ENCODE assay signal across 20 mouse cellular contexts in the genomic region with DNA sequence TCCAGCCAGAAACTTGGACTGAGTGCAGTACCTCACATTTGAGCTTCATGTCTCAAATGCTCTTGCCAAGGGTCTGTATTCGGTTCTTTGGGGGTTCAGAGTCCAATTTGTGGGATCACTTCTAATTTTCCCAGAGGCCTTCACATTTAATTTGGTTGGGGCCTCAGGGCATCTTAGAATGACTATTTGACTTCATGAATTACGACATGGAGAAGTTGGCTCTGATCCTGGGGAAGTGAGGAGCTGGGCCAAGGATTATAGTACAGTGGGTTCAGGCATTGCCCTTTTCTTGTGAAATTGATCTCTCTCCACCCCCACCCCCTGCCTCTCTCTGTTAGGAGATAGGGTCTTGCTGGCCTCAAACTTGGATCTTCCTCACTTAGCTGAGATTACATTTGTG. TPM values are rescaled to one million over a fixed set of nuclear protein-coding genes. Genes with fewer than 3 reads are reported as not detected.
DNase-seq lines count a peak whose midpoint lies in the region; ATAC-seq and TF ChIP-seq lines count a peak whose summit lies in the region.
"Had no signal": no experiment of that assay in that cellular context is flagged by ENCODE, and none has a peak within 500 bp of the region (broad histone marks: within the 10 kb centered on the region; RNA-seq: fewer than 3 reads in every experiment).

No protein-coding gene starts in this region.

- 38% methylated on average over 2 of the region's 2 CpGs for WGBS in kidney, adult 2 months
- 76% methylated on average over 2 of the region's 2 CpGs for WGBS in kidney, embryonic 15.5 days
- 66% methylated on average over 2 of the region's 2 CpGs for WGBS in lung, postnatal 0 days
- WGBS in midbrain, embryonic 15.5 days = 68% methylated on average over 2 of the region's 2 CpGs

- DNase-seq in adrenal gland, postnatal 14 days = peak; percentile 58
- DNase-seq in adrenal gland, postnatal 25 days = no peak
- peak; percentile 59 for DNase-seq in kidney, adult 2 months
- DNase-seq in lung, postnatal 0 days (ENCODE audit: low spot score) = peak; percentile 36
- DNase-seq in lung, postnatal 4 days = no peak
- peak; percentile 42 for DNase-seq in lung, postnatal 36 days
- DNase-seq: liver, embryonic 13.5 days; right cerebral cortex, adult 18-20 months had no signal

- no peak for TF ChIP-seq CTCF in kidney, adult 2 months (conservative IDR thresholded peaks at IDR 0.05; ENCODE audit: insufficient read depth, insufficient read length, low read depth, low read length)
- TF ChIP-seq CTCF in lung, postnatal 0 days (IDR thresholded peaks at IDR 0.05) = no peak

- H3K9me3 ChIP-seq in kidney, embryonic 15.5 days (replicated peaks) = no peaks in the 10 kb centered on the region
- H3K9me3 ChIP-seq in lung, postnatal 0 days (ENCODE audit: low read length) = no peaks in the 10 kb centered on the region
- no peaks in the 10 kb centered on the region for H3K9me3 ChIP-seq in midbrain, embryonic 15.5 days
- H3K9me3 ChIP-seq: forebrain, embryonic 15.5 days; heart, embryonic 15.5 days; liver, embryonic 13.5 days had no signal

- TF ChIP-seq POLR2A in kidney, adult 2 months (IDR thresholded peaks at IDR 0.05; ENCODE audit: low read depth, low read length) = no peak

- no peak overlapping the region for H3K9ac ChIP-seq in kidney, embryonic 15.5 days
- H3K9ac ChIP-seq in lung, postnatal 0 days (replicated peaks; ENCODE audit: low read depth) = no peak overlapping the region
- H3K9ac ChIP-seq in midbrain, embryonic 15.5 days = no peak overlapping the region
- H3K9ac ChIP-seq: forebrain, embryonic 15.5 days; heart, embryonic 15.5 days; liver, embryonic 13.5 days had no signal

- H3K4me1 ChIP-seq in kidney, adult 2 months (ENCODE audit: control insufficient read depth, insufficient read depth, low read length) = peaks cover 8% of the 10 kb centered on the region; the same call in 1 of the 2 replicates
- peaks cover 19% of the 10 kb centered on the region for H3K4me1 ChIP-seq in kidney, embryonic 15.5 days
- H3K4me1 ChIP-seq in lung, postnatal 0 days (ENCODE audit: insufficient read depth, low read depth, low read length) = peaks cover 12% of the 10 kb centered on the region
- H3K4me1 ChIP-seq in midbrain, embryonic 15.5 days = peaks cover 28% of the 10 kb centered on the region

- no peaks in the 10 kb centered on the region for H3K36me3 ChIP-seq in kidney, adult 2 months (ENCODE audit: control insufficient read depth, insufficient read depth, low read length)
- 0 out of 2 replicates have a peak, but pooled peaks cover under 1% of the 10 kb centered on the region for H3K36me3 ChIP-seq in kidney, embryonic 15.5 days
- H3K36me3 ChIP-seq in lung, postnatal 0 days (ENCODE audit: insufficient read depth, low read length) = no peaks in the 10 kb centered on the region
- H3K36me3 ChIP-seq in midbrain, embryonic 15.5 days (replicated peaks) = no peaks in the 10 kb centered on the region
- H3K36me3 ChIP-seq: forebrain, embryonic 15.5 days; heart, embryonic 15.5 days; liver, embryonic 13.5 days had no signal

- H3K4me2 ChIP-seq in kidney, embryonic 15.5 days = no peak overlapping the region
- no peak overlapping the region for H3K4me2 ChIP-seq in lung, postnatal 0 days (replicated peaks; ENCODE audit: low read depth, low read length)
- H3K4me2 ChIP-seq in midbrain, embryonic 15.5 days = no peak overlapping the region
- H3K4me2 ChIP-seq: forebrain, embryonic 15.5 days; heart, embryonic 15.5 days; midbrain, embryonic 11.5 days had no signal

- no peak for TF ChIP-seq EP300 in lung, postnatal 0 days (IDR thresholded peaks at IDR 0.05)

- H3K4me3 ChIP-seq in kidney, adult 2 months (ENCODE audit: insufficient read depth, low read depth, low read length) = no peak overlapping the region
- H3K4me3 ChIP-seq in kidney, embryonic 15.5 days (replicated peaks) = no peak overlapping the region
- no peak overlapping the region for H3K4me3 ChIP-seq in lung, postnatal 0 days (ENCODE audit: low read depth, low read length)
- H3K4me3 ChIP-seq in midbrain, embryonic 15.5 days = no peak overlapping the region
- H3K4me3 ChIP-seq: forebrain, embryonic 15.5 days; heart, embryonic 15.5 days; liver, embryonic 13.5 days had no signal

- ATAC-seq in kidney, embryonic 15.5 days (replicated peaks; ENCODE audit: low FRiP score) = no peak
- ATAC-seq in lung, postnatal 0 days = no peak
- no peak for ATAC-seq in midbrain, embryonic 15.5 days (replicated peaks)
- ATAC-seq: forebrain, embryonic 15.5 days; hindbrain, embryonic 16.5 days; intestine, postnatal 0 days had no signal

- no peaks in the 10 kb centered on the region for H3K27me3 ChIP-seq in kidney, adult 2 months (replicated peaks; ENCODE audit: control insufficient read depth, insufficient read depth, low read length)
- no peaks in the 10 kb centered on the region for H3K27me3 ChIP-seq in kidney, embryonic 15.5 days
- H3K27me3 ChIP-seq in lung, postnatal 0 days (replicated peaks; ENCODE audit: insufficient read depth, low read length) = no peaks in the 10 kb centered on the region
- H3K27me3 ChIP-seq in midbrain, embryonic 15.5 days (replicated peaks) = no peaks in the 10 kb centered on the region
- H3K27me3 ChIP-seq: forebrain, embryonic 15.5 days; heart, embryonic 15.5 days; liver, embryonic 13.5 days had no signal

- no peak overlapping the region for H3K27ac ChIP-seq in kidney, adult 2 months (ENCODE audit: insufficient read depth, low read depth, low read length)
- no peak overlapping the region for H3K27ac ChIP-seq in kidney, embryonic 15.5 days
- H3K27ac ChIP-seq in lung, postnatal 0 days (ENCODE audit: low read length) = 0 out of 2 replicates have a peak overlapping the region, but pooled peaks have one; percentile 26
- no peak overlapping the region for H3K27ac ChIP-seq in midbrain, embryonic 15.5 days
- H3K27ac ChIP-seq: forebrain, embryonic 15.5 days; heart, embryonic 15.5 days; liver, embryonic 13.5 days; macrophage had no signal

RNA-seq across cellular contexts. Expression of gene Shpk, which starts 1.8 kb away (rescaled TPM):
- 10.3 and 11.8 TPM in 2 replicates for total RNA-seq in adrenal gland, postnatal 14 days (2021)
- 9.9 and 13.8 TPM in 2 replicates for total RNA-seq in adrenal gland, postnatal 25 days (2021)
- 17.7 and 18.5 TPM in 2 replicates for polyA plus RNA-seq in kidney, adult 2 months (2012; rRNA removed)
- 1.5 and 1.7 TPM in 2 replicates for polyA plus RNA-seq in kidney, embryonic 15.5 days (2015; fragmentation: Nextera tagmentation; extraction: Ambion mirVana)
- 2.8 and 3.5 TPM in 2 replicates for polyA plus RNA-seq in lung, postnatal 0 days (2015; fragmentation: Nextera tagmentation; extraction: Ambion mirVana)
- 1.8 and 2.2 TPM in 2 replicates for polyA plus RNA-seq in midbrain, embryonic 15.5 days (2015; fragmentation: Nextera tagmentation; extraction: Ambion mirVana)

RNA-seq across cellular contexts. Expression of gene Ctns, which starts 2.2 kb away (rescaled TPM):
- 12.9 and 16.6 TPM in 2 replicates for total RNA-seq in adrenal gland, postnatal 14 days (2021)
- total RNA-seq in adrenal gland, postnatal 25 days (2021) = 17.4 and 20.6 TPM in 2 replicates
- 37.1 and 37.5 TPM in 2 replicates for polyA plus RNA-seq in kidney, adult 2 months (2012; rRNA removed)
- 17.7 and 18.2 TPM in 2 replicates for polyA plus RNA-seq in kidney, embryonic 15.5 days (2015; fragmentation: Nextera tagmentation; extraction: Ambion mirVana)
- polyA plus RNA-seq in lung, postnatal 0 days (2015; fragmentation: Nextera tagmentation; extraction: Ambion mirVana) = 15.2 and 16.2 TPM in 2 replicates
- 19.9 and 20.8 TPM in 2 replicates for polyA plus RNA-seq in midbrain, embryonic 15.5 days (2015; fragmentation: Nextera tagmentation; extraction: Ambion mirVana)

RNA-seq across cellular contexts. Expression of gene Tax1bp3, which starts 24.1 kb away (rescaled TPM):
- 69.6 and 69.7 TPM in 2 replicates for total RNA-seq in adrenal gland, postnatal 14 days (2021)
- 71.3 and 79.4 TPM in 2 replicates for total RNA-seq in adrenal gland, postnatal 25 days (2021)
- 86.5 and 104 TPM in 2 replicates for polyA plus RNA-seq in kidney, adult 2 months (2012; rRNA removed)
- polyA plus RNA-seq in kidney, embryonic 15.5 days (2015; fragmentation: Nextera tagmentation; extraction: Ambion mirVana) = 202 and 204 TPM in 2 replicates
- polyA plus RNA-seq in lung, postnatal 0 days (2015; fragmentation: Nextera tagmentation; extraction: Ambion mirVana) = 373 and 379 TPM in 2 replicates
- 156 and 161 TPM in 2 replicates for polyA plus RNA-seq in midbrain, embryonic 15.5 days (2015; fragmentation: Nextera tagmentation; extraction: Ambion mirVana)

RNA-seq across cellular contexts. Expression of gene Emc6, which starts 24.2 kb away (rescaled TPM):
- total RNA-seq in adrenal gland, postnatal 14 days (2021) = 104 and 115 TPM in 2 replicates
- 63.4 and 73.4 TPM in 2 replicates for total RNA-seq in adrenal gland, postnatal 25 days (2021)
- 77.6 and 91.0 TPM in 2 replicates for polyA plus RNA-seq in kidney, adult 2 months (2012; rRNA removed)
- polyA plus RNA-seq in kidney, embryonic 15.5 days (2015; fragmentation: Nextera tagmentation; extraction: Ambion mirVana) = 121 and 131 TPM in 2 replicates
- polyA plus RNA-seq in lung, postnatal 0 days (2015; fragmentation: Nextera tagmentation; extraction: Ambion mirVana) = 160 and 177 TPM in 2 replicates
- polyA plus RNA-seq in midbrain, embryonic 15.5 days (2015; fragmentation: Nextera tagmentation; extraction: Ambion mirVana) = 116 TPM in 2 replicates

RNA-seq across cellular contexts. Expression of gene Trpv1, which starts 33.1 kb away (rescaled TPM):
- total RNA-seq in adrenal gland, postnatal 14 days (2021) = 0.15 TPM in 1 of 2 replicates, not detected in the other
- total RNA-seq in adrenal gland, postnatal 25 days (2021) = 0.46 TPM in 1 of 2 replicates, not detected in the other
- polyA plus RNA-seq in kidney, adult 2 months (2012; rRNA removed) = 0.16 and 0.18 TPM in 2 replicates
- polyA plus RNA-seq in kidney, embryonic 15.5 days (2015; fragmentation: Nextera tagmentation; extraction: Ambion mirVana) = 0.12 TPM in 1 of 2 replicates, not detected in the other
- polyA plus RNA-seq in lung, postnatal 0 days (2015; fragmentation: Nextera tagmentation; extraction: Ambion mirVana) = 0.05 TPM in 1 of 2 replicates, not detected in the other
- polyA plus RNA-seq in midbrain, embryonic 15.5 days (2015; fragmentation: Nextera tagmentation; extraction: Ambion mirVana) = 0.14 and 0.21 TPM in 2 replicates
- total RNA-seq: hematopoietic stem cell, adult 5-6 weeks; layer of hippocampus, postnatal 14 days; monocyte, adult 5-6 weeks had no signal
- polyA plus RNA-seq: liver, embryonic 13.5 days; macrophage; midbrain, embryonic 11.5 days; neural tube, embryonic 11.5 days had no signal

Comparison
In these comparisons a context has a peak if more than half of its experiments do, and no peak if none do; other contexts are left out.
1. DNase-seq: peak in adrenal gland, postnatal 14 days (single experiment), kidney, adult 2 months (single experiment), lung, postnatal 0 days (single experiment) and lung, postnatal 36 days (single experiment); none in adrenal gland, postnatal 25 days (single experiment) and lung, postnatal 4 days (0 of 2).